Mouse (Mus musculus): Measurements from ENCODE around the gene Znrf4.
A peak's percentile ranks its signal among the peaks of the same experiment; 100 is the strongest.
"Not testable (repeated sequence)": the region's sequence is repeated elsewhere in the genome, so short reads cannot be mapped to it uniquely, and the experiment has no call there.

Znrf4 gene

DNA sequence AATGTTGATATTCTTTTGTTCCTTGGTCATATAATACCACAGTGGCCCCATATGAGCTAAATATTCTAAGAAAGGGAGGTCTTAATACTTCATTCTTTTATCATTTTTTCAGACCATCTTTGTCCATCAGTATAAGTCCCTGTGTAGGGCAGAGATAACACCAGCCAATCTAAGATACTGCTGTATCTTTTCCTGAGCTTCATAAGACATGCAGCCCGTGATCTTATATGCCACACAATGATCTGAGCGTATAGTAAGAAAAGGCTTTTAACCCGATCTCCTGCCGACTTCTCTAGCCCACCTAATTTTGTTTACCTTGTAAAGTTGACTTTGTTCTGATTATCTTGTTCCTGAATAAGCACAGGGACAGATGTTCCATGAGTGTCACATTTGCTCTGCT, 12.7 kb upstream of the Znrf4 start:
- DNase-seq (ENCODE audit: low read depth): no peak

DNA sequence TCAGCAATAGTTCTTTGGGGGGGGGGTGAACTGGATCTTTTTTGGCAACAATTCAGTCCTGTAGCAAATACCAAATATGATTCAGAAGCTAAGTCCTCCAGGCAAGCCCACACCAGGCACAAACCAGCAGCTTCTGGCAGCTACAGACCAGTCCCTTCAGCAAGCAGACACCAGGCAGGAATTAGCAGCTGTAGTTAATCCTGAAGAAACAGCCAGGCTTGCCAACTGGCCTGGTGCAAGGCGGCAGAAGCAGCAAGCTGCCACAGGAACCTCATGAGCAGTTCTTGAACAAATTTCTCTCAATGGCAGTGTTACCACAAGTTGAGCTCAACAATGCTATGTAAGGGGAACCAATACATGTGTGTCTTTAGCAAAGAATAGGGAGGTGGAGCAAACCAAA, 10.5 kb upstream of the Znrf4 start:
- DNase-seq (ENCODE audit: low read depth): no peak

DNA sequence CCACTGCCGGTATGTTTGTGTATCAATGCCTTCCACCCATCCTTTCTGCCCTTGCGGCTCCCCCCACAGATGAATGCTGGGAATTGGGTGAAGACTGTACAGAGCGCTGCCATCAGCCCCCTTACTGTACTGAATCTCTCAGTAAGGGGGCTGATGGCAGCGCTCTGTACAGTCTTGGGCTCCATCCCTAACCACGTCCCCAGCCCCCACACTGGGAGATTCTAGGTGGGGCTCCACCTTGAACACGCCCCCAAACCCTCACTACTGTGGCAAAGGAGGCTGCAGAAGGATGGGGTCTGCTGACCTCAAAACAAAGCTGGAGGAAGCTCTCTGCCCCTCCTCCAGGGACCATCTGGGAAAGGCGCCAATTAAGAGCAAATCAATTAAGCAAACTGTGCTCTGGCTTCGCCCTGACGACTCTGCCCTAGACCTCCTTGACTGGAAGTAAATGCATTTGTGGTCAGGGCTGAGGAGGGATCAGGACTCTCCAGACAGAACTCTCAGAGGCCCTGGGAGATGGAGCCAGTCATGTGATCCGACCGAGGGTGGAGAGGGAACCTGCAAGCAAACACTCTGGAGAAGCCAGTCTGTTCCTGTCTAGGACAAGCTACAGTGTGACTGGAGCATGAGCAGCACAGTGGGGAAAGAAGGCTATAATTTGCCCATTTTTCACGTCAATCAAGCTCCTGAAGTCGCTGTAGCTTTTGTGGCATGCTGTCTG, 3.6 kb upstream of the Znrf4 start:
- DNase-seq (ENCODE audit: low read depth): no peak

DNA sequence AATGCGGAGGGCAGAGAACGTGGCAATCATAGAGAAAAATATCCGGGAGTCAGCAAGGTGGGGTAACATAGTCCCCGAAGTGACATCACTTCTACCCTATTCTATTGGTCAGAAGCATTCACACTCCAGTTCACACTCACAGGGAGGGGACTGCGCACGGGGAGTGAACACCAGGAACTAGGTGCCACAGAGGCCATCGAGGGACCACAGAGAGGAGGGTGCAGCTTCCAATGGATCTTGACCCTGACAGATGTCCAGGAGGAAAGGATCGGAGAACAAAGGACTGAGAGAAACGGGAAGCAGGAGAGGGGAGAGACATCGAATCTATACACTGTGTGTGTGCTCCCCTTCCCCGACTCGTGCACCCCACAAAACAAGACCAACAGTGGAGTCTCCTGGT, 2.7 kb upstream of the Znrf4 start:
- DNase-seq (ENCODE audit: low read depth): no peak

DNA sequence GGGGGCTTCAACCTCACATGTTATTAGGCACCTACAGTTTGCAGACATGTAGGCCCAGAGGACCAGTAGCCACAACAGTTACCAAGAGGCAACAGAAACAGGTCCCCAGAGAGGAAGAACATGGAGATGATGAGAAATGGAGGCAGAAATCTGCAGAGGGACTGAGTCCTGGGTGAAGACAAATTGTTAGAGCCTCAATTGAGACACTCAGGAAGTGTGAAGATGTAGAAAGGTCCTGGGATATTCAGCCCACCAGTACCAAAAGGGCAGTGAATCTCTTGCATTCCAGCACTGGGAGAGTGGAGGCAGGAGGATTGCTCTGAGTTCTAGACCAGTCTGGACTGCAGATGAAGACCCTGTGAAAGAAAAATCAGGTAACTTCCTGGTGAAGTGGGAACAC, 2.1 kb upstream of the Znrf4 start:
- no peak for DNase-seq (ENCODE audit: low read depth)

DNA sequence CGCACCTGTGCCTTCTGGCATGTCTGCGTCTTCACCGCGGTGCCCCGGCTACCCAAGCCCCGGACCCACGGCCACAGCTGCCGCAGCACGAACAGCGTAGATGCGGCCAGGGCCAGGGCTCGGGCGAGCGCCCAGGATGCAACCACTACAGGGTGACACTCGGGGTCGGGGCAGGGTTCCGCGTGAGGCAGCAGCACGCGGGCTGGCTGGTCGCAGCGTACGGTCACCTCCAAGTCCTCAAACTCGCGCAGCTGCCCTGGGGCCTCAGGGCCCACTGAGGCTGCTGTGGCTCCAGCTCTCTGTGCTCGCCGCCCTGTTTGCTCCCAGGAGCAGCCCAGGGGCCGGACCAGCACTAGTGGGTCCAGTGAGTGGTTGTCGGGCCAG, 532 bp downstream of the Znrf4 start:
- DNase-seq (ENCODE audit: low read depth): no peak

DNA sequence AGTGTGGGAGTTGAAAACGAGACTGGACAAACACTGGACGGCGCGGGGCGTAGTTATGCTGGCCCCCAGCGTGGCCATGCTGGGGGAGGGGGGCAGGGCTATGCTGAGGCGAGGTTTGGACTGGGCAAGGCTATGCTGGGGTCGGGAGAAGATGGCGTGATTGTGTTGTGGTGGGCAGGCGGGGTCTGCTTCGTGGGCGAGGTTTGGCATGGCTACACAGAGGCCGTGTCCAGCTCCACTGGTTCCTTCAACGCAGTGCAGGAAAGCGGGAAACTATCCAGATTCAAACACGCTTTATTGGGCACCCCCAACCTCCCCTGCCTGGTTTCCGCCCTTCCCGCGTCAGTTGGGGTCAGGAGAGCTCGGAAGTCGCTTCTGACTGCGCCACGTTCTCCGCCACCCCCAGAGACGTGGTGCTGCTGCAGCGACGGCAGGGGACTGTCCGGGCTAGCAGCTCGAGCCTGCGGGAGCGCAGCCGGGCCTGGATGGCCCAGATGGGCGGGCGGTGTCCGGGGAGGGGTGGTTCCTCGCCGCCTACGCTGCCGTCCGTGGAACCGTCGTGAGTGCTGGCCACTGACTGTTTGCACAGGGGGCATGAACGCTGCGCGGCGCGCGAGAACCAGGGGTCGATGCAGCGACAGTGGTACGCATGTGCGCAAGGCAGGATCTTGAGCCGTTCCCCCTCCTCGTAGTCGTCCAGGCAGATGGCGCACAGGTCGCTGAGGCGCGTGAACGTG, 1.1 kb downstream of the Znrf4 start:
- no peak for DNase-seq (ENCODE audit: low read depth)

DNA sequence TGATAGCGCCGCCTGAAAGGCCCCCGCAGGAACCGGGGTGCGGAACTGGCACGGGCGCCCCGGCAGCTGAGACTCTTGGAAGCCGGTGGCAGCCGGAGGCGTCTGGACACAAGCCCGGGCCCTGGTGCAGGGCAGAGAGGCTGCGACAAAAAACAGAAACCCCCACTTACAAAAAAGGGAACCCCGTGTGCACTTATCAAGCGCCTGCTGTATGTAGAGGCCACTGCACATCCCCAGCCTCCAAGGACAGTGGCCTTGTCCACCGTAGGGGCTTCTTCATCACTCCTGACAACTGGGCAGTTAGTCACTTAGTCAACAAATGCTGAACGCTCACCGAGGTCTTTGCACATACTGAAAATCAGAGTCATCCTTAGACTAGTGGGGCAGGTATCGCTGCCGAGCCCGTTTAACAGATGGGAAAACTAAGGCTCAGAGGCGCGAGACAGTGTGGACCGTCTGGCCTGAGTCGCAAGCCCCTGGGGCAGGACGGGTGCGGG, 1.7 kb downstream of the Znrf4 start:
- DNase-seq (ENCODE audit: low read depth): no peak

DNA sequence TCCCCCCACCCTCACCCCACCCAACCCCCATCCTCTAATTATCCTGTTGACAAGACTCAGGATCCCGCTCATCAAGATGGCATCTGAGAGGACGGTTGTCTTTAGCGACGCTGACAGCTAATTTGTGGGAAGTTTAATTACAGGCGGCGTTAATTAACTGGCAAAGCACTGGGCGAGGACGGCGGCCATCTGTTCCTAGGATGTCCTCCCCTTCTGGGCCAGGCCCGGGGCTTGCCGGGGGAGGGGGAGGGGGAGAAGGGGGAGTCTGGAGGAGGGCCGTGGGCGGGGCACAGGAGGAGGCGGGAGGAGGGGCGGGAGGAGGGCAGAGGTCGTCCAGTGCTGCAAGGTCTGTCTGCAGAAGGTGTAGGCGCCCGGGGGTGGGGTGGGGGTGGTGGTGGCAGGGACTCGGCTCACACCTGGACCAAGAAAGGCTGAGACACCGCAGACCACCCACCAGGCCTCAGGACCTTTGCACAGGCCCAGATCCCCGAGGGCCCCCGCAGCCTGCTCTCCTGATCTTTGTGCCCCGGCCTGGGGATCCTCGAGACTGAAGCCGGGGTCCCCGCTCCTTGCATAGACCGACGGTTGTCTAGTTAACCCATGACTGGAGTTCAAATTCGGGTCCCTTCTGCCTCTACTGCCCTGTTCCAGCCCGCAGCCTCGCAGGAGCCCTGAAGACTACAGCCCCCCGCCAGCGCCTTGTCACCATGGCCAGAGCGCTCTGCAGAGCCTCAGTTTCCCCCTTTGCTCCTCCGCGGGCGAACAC, 2.3 kb downstream of the Znrf4 start:
- no peak for DNase-seq (ENCODE audit: low read depth)

DNA sequence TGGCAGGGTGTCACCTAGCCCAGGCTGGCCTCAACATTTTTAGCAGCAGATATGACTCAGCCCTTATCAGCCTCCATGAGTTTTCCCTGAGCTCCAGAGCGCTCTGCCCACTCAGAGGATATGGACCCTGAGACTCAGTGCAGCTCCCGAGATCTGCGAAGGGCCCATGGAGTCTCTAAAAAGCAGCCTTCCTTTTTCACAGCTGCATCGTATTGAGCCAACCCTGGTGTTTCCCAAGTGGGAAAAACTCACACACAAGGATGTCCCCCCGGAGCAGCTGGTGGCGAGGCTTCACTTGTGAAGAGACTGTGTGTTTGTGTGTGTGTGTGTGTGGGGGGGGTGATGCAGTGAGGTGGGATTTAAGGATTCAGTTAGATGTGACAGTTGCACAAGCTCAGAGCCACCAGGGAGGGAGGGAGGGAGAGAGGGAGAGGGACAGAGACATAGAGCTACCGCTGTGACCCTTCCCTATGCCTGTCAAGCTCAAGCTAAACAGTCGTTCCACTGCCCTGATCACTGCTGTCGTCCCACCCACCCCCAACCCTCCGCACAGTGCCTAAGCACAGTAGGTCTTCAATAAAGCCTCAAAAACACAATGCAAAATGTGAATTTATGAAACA, 3.1 kb downstream of the Znrf4 start:
- DNase-seq (ENCODE audit: low read depth): no peak

DNA sequence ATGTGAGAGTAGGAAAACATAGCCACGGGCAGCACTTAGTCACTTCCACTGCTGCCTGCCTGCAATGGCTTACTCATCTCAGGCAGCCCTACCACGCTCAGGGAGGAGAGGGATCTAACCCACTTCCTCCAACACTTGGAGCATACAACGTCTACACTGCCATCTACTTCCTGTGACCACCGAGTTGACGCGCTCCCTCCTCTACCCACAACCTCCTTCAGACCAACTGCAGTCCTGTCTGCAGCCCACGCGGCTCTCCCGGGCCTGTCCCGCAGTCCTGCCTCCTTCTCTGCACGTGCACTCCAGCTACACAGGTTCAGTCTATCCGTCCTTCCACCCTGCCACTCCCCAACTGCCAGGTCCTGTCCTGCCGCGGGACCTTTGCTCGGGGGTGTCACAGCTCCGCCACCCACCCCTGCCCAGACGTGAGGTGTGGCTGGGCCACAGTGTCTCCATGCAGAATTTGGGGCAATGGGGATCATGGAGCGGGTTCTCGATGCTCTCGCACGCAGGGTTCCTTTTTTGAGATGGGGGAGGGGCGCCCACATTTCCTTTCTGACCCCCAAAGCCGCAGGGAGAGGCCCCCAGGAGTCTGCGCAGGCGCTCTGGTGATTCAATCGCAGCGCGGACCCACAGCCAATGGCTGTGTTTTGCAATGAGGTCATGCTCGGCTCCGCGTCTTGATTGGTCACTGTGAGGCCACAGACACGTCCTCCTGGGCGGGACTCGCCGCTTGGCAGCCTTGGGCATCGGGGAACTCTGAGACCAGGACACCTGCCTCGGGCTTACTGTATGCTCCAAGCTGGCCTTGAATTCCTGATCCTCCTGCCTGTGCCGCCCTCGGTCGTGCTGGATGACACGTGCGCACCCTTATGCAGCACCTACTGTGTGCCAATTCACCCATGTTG, 4.8 kb downstream of the Znrf4 start:
- peak; percentile 95 for DNase-seq (ENCODE audit: low read depth)

DNA sequence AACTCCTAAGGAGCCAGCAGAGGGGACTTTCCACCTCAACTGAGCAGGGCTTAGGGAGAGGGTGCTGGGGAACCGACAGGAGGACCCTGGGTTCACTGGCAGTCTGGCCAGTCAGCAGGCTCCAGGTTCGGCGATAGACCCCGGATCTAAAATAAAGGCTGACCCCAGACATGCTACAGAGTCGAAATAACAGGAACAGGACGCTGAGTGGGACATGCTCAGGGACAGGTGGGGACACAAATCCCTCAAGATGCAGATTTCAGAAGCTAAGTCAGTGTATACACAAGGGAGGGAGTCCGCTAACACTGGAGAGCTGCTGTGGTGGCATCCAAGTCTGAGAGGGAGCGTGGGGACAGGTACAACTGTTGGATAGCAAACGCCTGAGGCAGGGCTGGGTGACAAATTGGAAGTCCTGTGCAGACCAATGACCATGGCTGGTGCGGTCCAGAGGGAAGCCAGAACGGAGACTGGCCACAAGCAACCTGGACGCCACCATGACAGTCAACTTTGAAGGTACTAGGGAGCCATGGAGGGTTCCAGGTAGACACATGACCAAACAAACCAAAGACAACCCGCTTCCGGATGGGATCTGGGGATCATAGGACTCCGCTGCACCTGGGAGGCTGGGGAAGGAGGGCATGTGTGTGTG, 5.7 kb downstream of the Znrf4 start:
- DNase-seq (ENCODE audit: low read depth): no peak

DNA sequence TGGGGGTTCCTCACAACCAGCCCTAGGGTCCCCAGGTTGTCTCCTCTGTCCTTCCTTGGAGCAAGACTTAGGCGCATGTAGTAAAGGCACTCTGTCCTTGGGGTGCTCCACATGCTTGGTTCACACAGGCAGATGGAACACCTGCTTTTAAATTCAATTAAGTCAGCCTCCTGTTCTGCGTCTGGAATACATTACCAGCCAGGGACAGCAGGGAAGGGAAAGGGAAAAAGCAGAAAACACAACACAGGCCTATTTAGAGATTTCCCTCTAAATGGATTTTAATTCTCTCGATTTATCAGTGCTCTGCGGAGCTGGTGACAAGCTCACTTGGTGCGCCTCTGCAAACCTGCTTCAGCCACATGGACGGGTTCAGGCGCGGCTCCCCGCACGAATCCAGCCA, 6.8 kb downstream of the Znrf4 start:
- no peak for DNase-seq (ENCODE audit: low read depth)

DNA sequence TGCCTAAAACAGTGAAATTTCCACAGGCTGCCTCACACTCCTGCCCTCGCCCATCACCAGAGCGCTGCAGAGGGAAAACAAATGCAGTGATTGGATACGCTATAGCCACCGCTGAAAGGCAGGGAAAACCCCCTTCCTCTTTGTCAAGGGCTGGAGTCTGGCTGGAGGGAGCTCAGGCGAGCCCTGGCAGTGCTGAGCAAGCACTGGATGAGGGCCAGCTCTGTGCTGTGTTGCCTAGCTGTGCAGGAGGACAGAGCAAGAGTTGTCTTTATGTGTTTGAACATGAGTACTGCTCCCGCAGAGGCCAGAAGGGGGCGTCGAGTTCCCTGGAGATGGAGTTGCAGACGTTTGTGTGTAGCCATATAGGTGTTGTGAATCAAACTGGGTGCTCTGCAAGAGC, 9.7 kb downstream of the Znrf4 start:
- DNase-seq (ENCODE audit: low read depth): no peak

DNA sequence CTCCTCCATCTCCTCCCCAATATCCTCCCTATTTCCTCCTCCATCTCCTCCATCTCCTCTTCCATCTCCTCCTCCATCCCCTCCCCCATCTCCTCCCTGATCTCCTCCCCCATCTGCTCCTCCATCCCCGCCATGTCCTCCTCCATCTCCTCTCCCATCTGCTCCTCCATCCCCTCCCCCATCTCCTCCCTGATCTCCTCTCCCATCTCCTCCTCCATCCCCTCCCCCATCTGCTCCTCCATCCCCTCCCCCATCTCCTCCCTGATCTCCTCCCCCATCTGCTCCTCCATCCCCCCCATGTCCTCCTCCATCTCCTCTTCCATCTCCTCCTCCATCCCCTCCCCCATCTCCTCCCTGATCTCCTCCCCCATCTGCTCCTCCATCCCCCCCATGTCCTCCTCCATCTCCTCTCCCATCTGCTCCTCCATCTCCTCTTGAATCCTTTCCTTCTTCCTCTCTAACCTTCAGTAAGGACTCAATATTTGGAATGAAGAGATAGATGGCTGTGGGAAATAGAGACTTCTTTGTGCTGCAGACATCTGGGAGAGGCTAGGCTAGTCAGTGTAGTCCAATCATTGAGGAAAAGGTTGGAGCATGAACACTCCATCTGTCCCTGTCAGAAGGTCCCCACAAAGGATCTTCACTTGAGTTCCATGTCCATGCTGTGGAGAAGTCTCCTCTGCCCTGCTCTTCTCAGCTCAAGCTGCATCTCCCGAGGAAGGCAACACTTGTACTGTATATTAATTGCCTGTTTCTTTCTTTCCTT, 10.4 kb downstream of the Znrf4 start:
- DNase-seq (ENCODE audit: low read depth): not testable (repeated sequence)

DNA sequence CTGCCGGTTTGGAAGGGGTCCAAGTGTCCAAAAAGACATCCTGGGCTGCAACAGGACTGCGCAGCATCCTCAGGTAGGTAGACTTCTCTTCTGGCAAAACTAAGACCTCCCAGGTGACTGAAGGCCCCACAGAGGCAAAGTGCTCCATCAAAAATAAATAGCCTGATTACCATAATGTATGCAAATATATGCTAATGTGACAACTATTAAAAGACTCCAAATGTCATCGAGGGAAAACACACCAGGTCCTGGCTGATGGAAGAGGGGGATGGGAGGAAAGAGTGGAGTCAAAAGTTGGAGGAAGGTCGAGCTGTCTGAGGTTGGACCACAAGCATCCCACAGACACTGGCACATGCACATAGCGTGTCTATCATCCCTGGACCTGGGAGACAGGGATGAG, 13.0 kb downstream of the Znrf4 start:
- no peak for DNase-seq (ENCODE audit: low read depth)

DNA sequence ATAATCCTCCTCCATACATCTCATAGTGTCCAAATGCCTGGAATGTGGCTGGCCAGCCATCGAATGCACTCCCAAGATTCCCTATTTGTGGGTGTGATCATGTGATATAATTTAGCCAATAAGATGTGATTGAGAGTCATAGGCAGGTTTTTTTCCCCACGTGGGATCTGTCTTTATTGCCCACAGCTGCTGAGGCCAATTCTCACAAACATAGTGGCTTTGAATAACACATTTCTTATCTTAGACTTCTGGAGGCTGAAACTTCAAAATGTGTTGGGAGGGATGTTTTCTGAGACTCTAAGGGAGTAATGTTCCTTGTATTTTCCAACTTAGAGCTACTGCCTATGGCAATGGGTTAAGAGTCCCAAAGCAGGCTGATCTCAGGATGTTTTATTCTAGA, 17.8 kb downstream of the Znrf4 start:
- no peak for DNase-seq (ENCODE audit: low read depth)

DNA sequence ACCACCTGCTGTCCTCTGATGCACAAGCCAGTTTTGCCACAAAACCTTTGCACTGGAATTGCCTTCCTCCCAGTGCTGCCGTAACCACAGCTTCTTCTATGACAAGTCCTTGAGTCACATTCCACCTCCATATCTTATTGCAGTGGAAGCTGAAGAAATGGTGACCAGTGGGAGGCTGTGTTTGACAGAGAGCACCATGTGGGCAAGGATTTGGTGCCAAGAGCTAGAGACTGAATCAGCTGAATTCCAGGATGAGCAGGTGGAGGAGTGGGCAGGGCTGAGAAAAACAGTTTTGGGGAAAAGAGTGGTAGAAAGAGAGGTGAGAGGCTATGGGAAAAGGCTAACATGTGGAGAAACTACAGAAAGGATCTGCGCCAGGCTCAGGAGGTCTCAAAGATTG, 18.4 kb downstream of the Znrf4 start:
- no peak for DNase-seq (ENCODE audit: low read depth)

DNA sequence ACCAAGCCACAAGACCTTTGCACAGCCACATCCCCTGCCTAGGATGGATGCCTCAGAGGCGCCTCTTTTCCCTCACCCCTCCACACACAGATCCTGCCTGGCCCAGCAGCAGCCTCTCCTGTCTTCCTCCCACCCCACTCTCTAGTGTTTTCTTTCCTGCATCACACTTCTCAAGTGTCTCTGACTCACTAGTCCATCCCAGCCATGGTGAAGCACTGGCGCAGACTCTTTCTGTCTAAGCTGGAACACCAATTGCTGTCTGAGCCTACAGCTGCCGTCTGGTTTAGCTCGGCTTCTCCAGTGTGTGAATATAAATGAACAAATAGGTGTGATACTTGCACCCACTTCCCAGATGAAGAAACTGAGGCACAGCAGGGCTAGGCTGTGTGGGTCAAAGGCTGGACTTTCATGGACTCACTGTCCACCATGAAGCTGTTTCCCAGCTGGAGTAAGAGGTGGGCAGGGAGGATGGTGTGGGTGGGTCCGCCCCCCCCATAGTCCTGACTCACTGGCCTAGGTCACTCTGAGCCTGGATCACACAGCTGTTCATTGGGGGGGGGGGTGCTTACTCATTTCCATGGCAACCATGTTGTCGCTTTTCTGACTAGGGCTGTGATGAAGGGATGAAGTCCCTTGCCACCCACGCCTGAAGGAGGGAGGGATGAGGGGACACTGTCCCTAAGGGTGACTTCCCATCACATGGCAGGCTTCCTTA, 21.6 kb downstream of the Znrf4 start:
- DNase-seq (ENCODE audit: low read depth): no peak

DNA sequence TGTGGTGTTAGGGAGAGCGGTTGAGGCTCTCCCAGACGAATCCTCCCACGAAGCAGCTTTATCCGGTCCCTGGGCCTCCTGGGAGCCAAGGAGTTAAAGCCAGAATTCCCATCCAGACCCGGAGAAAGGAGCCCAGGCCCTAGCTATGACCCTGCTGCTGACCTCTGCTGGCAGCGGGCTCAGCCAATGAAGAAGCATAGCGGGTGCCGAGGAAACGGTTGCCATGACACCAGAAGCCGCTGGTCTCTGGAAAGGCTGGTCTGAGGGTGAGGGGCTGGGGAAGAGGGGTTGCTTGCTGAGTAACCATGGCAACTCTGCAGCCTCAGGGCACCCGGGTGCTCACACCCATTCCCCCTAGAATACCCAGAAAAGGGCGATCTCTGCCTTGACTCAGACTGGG, 24.2 kb downstream of the Znrf4 start:
- no peak for DNase-seq (ENCODE audit: low read depth)

Measured in naive thymus-derived CD4-positive, alpha-beta T cell, adult 2 months (primary cell).